Mouse (Mus musculus): Measurements from ENCODE around the gene Efl1. TPM values are rescaled to one million over a fixed set of nuclear protein-coding genes. Genes with fewer than 3 reads are reported as not detected.

Gene Efl1
- polyA plus RNA-seq, 1 experiment from 2014 or later, result 21.0 TPM

DNA sequence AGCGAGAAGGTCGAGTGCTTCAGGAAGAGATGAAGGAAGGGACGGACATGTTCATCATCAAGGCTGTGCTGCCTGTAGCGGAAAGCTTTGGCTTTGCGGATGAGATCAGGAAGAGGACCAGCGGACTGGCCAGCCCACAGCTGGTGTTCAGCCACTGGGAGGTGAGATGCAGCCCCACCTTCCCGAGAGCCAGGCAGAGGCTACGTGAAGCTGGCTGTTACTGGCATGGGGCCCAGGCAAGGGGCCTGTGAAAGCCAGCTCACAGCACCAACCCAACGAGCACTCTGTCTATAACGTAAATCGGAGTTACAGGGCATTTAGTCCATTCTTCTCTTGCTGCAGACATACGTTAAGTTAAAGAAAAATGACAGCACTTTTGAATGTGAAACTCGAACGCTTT, 124.1 kb downstream of the Efl1 start:
- Histone ChIP-seq H3K27me3 (ENCODE audit: low read depth, poor library complexity, severe bottlenecking) (no peaks in the 10 kb centered on the region), H3K27ac (replicated peaks) (peak overlapping the region; percentile 64), H3K9me3 (replicated peaks) (peaks cover 7% of the 10 kb centered on the region), H3K4me3 (no peak overlapping the region), H3K4me1 (peaks cover 21% of the 10 kb centered on the region), H3K36me3 (peaks cover 20% of the 10 kb centered on the region)
- DNase-seq (ENCODE audit: low spot score), result no peak
- WGBS, result 75% methylated on average over 14 of the region's 14 CpGs

DNA sequence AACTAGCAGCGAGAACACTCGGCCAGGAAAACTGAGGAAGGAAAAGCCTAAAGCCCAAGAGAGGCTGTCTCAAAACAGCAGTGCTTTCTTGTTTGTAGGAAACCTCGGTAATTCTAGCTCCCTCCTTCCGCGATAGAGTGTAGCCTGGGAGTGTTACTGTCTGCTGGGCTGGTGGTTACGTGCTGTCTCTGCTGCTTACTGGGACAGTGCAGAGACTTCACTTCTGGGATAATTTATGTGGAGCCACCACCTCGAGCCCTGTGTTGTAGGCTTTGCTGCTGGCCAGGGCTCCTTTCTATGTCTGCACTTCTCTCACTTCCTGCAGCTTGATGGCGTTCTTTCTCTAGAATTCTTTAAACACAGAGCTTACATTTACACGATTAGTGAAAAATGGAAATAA, 124.7 kb downstream of the Efl1 start:
- WGBS, result 67% methylated on average over 9 of the region's 9 CpGs
- Histone ChIP-seq H3K27ac (replicated peaks) (peak overlapping the region; percentile 64; the same call in 1 of the 2 replicates), H3K4me3 (no peak overlapping the region), H3K4me1 (peaks cover 21% of the 10 kb centered on the region), H3K36me3 (peaks cover 26% of the 10 kb centered on the region), H3K9me3 (replicated peaks) (peaks cover 7% of the 10 kb centered on the region), H3K27me3 (ENCODE audit: low read depth, poor library complexity, severe bottlenecking) (no peaks in the 10 kb centered on the region)
- no peak for DNase-seq (ENCODE audit: low spot score)

DNA sequence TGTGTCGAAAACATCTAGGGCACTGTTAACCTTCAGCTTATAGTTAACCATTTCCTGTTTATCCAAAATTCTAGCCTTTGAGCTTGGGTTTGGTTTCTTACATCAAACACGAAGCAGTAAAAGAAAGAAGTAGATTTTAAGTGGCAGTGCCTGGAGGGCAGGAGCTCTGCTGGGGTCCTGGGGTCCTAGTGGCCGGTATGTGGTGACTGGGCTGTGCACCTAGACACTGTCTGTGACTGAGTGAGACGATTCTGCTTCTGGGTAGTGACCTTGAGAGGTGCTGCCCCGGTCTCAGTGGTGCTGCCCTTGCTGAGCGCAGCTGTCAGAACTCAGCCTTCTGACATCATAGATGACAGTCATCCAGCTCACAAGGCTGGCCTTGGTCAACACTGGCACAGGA, 125.5 kb downstream of the Efl1 start:
- Histone ChIP-seq H3K4me1 (peaks cover 21% of the 10 kb centered on the region), H3K27ac (replicated peaks) (no peak overlapping the region), H3K4me3 (no peak overlapping the region), H3K9me3 (replicated peaks) (peaks cover 7% of the 10 kb centered on the region), H3K36me3 (peaks cover 28% of the 10 kb centered on the region), H3K27me3 (ENCODE audit: low read depth, poor library complexity, severe bottlenecking) (no peaks in the 10 kb centered on the region)
- 84% methylated on average over 6 of the region's 6 CpGs for WGBS
- no peak for DNase-seq (ENCODE audit: low spot score)

DNA sequence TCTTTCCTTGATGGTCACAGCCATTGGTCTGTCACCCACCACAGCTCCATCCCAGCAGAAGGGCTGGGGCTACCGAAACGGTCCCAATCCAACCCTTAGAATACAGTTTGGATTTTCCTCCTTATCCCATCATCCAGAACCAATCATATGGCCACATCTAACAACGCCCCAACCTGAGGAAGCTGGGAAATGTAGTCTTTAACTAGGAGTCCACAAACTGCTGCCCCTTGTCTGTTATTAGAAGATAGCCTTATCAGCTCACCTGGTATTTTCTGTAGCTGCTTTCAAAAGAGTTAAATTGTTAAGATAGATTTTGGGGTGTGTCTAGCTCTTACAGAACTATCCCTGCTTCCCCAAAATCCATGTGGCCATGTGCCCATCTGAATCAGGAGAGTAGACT, 126.7 kb downstream of the Efl1 start:
- Histone ChIP-seq H3K27me3 (ENCODE audit: low read depth, poor library complexity, severe bottlenecking) (no peaks in the 10 kb centered on the region), H3K9me3 (replicated peaks) (peaks cover 7% of the 10 kb centered on the region), H3K4me1 (peaks cover 17% of the 10 kb centered on the region), H3K27ac (replicated peaks) (no peak overlapping the region), H3K4me3 (no peak overlapping the region), H3K36me3 (peaks cover 34% of the 10 kb centered on the region)
- WGBS, result 87% methylated on average over 3 of the region's 3 CpGs
- DNase-seq (ENCODE audit: low spot score), result no peak

DNA sequence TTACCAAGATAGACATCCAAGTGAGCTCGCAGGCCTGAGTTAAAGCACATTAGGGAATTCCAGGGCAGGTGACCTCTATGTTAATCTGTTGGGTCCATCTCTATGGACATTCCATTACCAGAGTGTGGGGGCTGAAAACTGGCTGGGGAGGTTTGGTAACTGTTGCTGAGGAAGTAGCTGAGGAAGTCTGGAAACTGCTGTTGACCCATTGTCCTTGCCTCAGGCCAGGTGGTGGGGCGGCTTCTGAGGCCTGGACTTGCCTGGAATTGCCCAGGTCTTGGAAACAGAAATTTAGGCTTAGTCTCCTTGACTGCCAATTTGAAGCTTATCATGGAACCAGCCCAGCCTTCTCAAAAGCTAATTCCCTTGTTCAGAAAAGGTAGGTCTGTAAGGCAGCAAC, 134.7 kb downstream of the Efl1 start:
- no peaks in the 10 kb centered on the region for H3K9me3 ChIP-seq (replicated peaks)
- no peak for DNase-seq (ENCODE audit: low spot score)
- 0 out of 2 replicates have a peak, but pooled peaks cover 8% of the 10 kb centered on the region for H3K36me3 ChIP-seq
- H3K4me3 ChIP-seq, result no peak overlapping the region
- WGBS, result 87% methylated on average over 2 of the region's 2 CpGs
- H3K27ac ChIP-seq (replicated peaks), result no peak overlapping the region
- 0 out of 2 replicates have a peak, but pooled peaks cover 2% of the 10 kb centered on the region for H3K27me3 ChIP-seq (ENCODE audit: low read depth, poor library complexity, severe bottlenecking)
- no peaks in the 10 kb centered on the region for H3K4me1 ChIP-seq

DNA sequence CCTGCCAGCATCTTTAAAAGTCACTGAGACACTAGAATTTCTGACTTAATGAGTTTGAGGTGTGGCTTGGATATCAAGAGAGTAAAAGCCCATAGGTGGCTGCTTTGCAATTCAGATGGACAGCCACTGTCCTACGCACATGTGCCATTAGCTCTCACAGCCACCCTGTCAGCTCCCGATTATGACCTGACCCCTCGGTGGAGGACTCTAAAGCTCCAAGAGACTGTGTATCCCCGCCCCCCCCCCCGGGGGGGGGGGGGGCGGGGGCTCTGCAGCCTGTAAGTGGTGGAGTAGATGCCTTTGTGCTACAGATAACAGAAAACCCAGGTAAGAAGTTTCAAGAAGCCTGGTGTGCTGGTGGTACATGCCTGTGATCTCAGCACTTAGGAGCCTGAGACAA, 135.3 kb downstream of the Efl1 start:
- no peaks in the 10 kb centered on the region for H3K4me1 ChIP-seq
- H3K9me3 ChIP-seq (replicated peaks), result no peaks in the 10 kb centered on the region
- H3K27ac ChIP-seq (replicated peaks), result no peak overlapping the region
- 57% methylated on average over 5 of the region's 6 CpGs for WGBS
- no peak for DNase-seq (ENCODE audit: low spot score)
- no peak overlapping the region for H3K4me3 ChIP-seq
- H3K36me3 ChIP-seq, result 0 out of 2 replicates have a peak, but pooled peaks cover 7% of the 10 kb centered on the region
- H3K27me3 ChIP-seq (ENCODE audit: low read depth, poor library complexity, severe bottlenecking), result peaks cover 8% of the 10 kb centered on the region; the same call in 1 of the 2 replicates

DNA sequence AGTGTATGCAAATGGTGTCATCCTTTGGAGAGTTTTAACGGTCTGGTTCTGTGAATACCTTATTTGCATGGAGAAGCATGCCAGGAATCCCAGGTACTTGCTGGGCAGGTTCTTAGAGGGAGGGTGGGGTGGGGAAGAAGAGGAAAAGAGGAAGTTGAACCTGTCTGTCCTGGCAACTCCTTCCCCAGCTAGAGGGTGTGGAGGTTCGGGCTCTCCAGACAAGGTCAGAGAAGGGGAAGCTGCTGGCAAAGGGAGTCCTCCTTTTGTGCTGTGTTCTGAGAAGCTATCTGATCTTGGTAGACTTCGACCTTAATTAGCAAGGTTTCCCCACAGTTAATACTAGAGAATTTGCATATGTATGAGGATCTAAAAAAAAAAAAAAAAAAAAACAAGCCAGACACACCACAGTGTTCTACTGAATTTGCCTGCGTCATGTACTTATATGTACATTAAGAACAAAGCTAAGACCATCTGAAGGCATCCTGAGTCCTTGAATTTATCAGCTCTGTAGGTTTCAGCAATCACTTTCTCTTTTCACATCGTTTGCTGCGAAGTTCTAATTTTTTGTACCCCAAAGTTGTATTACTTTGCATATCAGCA, 137.0 kb downstream of the Efl1 start:
- WGBS, result 81% methylated on average over 6 of the region's 6 CpGs
- Histone ChIP-seq H3K27ac (replicated peaks) (no peak overlapping the region), H3K4me1 (no peaks in the 10 kb centered on the region), H3K4me3 (no peak overlapping the region), H3K9me3 (replicated peaks) (no peaks in the 10 kb centered on the region), H3K27me3 (ENCODE audit: low read depth, poor library complexity, severe bottlenecking) (peaks cover 10% of the 10 kb centered on the region; the same call in 1 of the 2 replicates), H3K36me3 (no peaks in the 10 kb centered on the region)
- DNase-seq (ENCODE audit: low spot score), result no peak

DNA sequence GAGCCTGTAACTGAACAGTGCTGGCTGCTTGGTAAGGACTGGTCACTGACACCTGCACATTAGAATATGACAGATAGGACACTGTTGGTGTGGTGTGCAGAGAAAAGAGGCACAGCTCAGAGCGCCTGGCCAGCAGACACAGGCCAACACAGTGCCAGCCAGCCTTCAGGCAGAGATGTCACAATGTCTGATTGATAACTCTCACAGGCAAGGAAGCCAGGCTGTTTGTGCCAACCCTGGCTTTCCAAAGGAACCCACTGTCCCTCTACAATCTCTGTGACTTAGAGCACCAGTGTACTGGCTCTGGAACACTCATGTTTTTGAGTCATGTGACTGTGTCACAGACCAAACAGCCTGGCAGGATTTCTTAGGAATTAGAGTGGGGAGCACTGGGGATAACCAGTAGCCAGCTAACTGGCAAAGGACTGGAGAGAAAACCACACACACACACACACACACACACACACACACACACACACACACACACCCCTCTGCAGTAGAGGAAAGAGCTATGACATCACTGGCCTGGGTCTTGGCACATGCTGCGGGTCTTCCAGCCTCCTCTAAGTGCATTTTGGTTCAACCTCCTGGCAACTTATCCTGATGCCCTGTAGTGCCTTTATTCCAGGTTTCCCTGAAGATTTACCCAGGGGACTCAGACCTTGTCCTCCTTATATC, 137.7 kb downstream of the Efl1 start:
- WGBS, result 89% methylated on average over 2 of the region's 2 CpGs
- no peak for DNase-seq (ENCODE audit: low spot score)
- H3K4me1 ChIP-seq, result peaks cover 6% of the 10 kb centered on the region
- H3K9me3 ChIP-seq (replicated peaks), result no peaks in the 10 kb centered on the region
- no peak overlapping the region for H3K27ac ChIP-seq (replicated peaks)
- no peaks in the 10 kb centered on the region for H3K36me3 ChIP-seq
- H3K27me3 ChIP-seq (ENCODE audit: low read depth, poor library complexity, severe bottlenecking), result peaks cover 10% of the 10 kb centered on the region; the same call in 1 of the 2 replicates
- no peak overlapping the region for H3K4me3 ChIP-seq

DNA sequence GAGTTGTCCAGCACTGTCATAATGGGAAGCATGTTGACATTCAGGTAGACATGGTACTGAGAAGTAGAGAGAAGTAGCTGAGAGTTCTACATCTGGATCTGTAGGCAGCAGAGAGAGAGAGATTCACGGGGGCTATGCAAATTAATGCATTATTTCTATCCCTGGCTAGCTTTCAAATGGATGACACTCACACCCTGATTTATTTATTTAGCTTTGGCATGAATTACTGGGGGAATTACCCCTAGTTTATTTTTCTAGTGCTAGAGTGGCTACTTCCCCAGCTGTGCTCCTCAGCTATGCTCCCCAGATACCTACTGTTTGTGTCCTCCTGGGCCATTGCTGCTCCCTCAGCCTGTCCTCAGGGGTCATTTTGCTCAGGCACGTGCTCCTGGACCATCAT, 144.2 kb downstream of the Efl1 start:
- Histone ChIP-seq H3K27me3 (ENCODE audit: low read depth, poor library complexity, severe bottlenecking) (peaks cover 19% of the 10 kb centered on the region), H3K4me1 (peaks cover 26% of the 10 kb centered on the region), H3K4me3 (no peak overlapping the region), H3K27ac (replicated peaks) (no peak overlapping the region; the same call in 1 of the 2 replicates), H3K9me3 (replicated peaks) (no peaks in the 10 kb centered on the region), H3K36me3 (no peaks in the 10 kb centered on the region)
- no peak for DNase-seq (ENCODE audit: low spot score)
- 65% methylated on average over 2 of the region's 2 CpGs for WGBS

DNA sequence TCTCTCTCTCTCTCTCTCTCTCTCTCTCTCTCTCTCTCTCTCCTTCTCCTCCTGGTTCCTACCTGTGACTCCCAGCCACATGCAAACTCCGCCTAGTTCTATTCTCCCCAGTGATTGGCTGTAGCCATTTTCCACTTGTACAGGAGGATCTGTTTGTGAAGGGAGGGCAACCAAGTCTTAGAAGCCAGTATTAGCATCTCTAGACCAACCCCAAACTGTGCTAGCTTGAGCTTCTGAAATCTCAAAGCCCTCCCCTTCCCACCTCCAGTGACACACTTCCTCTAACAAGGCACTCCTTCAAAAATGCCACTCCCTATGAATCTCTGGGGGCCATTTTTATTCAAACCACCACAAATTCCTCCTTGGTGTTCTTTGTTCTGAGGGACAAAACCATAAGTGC, 144.7 kb downstream of the Efl1 start:
- Histone ChIP-seq H3K9me3 (replicated peaks) (no peaks in the 10 kb centered on the region), H3K27me3 (ENCODE audit: low read depth, poor library complexity, severe bottlenecking) (peaks cover 17% of the 10 kb centered on the region), H3K4me3 (no peak overlapping the region), H3K36me3 (no peaks in the 10 kb centered on the region), H3K4me1 (peaks cover 26% of the 10 kb centered on the region), H3K27ac (replicated peaks) (no peak overlapping the region; the same call in 1 of the 2 replicates)
- no peak for DNase-seq (ENCODE audit: low spot score)
- 76% methylated on average over 1 of the region's 1 CpGs for WGBS

DNA sequence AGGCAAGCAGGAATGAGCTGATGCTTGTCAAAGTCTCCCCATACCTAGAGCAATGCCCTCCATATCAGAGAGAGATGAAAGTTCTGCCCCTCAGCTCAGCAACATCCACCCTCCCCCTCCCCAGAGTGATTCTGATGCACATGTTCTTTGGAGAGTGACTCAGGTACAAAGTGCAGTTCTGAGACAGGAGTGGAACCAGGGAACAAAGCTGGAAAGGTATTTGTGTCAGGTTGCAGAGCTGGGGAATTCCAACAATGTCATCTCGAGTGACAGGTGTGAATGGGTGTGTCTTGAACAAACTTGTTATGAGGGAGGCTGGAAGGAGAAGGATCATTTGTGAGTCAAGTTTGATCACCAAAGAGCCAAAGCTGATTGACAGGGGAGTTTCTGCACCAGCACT, 146.1 kb downstream of the Efl1 start:
- no peak for DNase-seq (ENCODE audit: low spot score)
- no peaks in the 10 kb centered on the region for H3K36me3 ChIP-seq
- no peak overlapping the region for H3K27ac ChIP-seq (replicated peaks)
- H3K9me3 ChIP-seq (replicated peaks), result no peaks in the 10 kb centered on the region
- no peak overlapping the region for H3K4me3 ChIP-seq
- peaks cover 10% of the 10 kb centered on the region; the same call in 1 of the 2 replicates for H3K27me3 ChIP-seq (ENCODE audit: low read depth, poor library complexity, severe bottlenecking)
- peaks cover 26% of the 10 kb centered on the region for H3K4me1 ChIP-seq
- WGBS, result 74% methylated on average over 1 of the region's 1 CpGs

DNA sequence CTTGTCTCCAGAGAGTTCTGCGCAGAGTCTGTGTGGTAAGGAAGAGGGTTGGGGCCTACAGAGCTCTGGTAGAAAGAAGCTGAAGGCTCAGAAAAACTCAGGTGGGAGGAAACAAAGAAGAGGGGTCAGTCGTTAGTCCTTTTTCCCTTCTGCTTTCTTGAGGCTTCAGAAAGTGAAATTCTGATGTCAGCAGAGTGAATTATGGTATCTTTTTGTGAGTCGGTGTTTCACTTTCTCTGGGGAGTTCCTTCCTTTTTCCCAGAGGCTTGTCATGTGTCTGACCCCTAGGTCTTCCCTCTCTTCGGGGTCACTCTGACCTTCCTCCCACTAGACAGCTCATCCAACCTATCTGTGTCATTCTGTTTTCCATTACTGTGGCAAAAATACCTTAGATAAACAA, 153.8 kb downstream of the Efl1 start:
- Histone ChIP-seq H3K36me3 (no peaks in the 10 kb centered on the region), H3K9me3 (replicated peaks) (no peaks in the 10 kb centered on the region)
- WGBS, result 86% methylated on average over 4 of the region's 4 CpGs

DNA sequence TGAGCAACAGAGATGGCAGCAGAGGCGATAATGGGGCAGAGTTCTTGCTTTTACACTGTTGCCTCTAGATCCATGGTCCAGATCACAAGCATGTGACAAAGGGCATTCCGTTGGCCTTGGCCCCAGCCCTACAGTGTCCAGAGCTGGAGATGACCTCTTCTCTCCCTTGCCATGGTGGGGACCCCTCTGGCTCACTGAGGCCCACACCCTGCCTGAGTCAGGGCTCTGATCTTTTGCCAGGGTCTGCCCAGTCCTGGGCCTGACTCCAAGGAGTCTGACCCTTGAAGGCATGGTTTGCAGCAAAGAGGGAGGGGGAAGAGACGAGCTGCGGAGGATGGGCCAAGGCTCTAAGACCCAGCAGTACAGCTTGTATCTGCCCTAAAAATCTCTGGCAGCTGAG, 159.8 kb downstream of the Efl1 start:
- Histone ChIP-seq H3K27me3 (ENCODE audit: low read depth, poor library complexity, severe bottlenecking) (0 out of 2 replicates have a peak, but pooled peaks cover 9% of the 10 kb centered on the region), H3K4me1 (peaks cover 14% of the 10 kb centered on the region), H3K36me3 (no peaks in the 10 kb centered on the region), H3K4me3 (no peak overlapping the region), H3K9me3 (replicated peaks) (no peaks in the 10 kb centered on the region), H3K27ac (replicated peaks) (no peak overlapping the region)
- no peak for DNase-seq (ENCODE audit: low spot score)
- 87% methylated on average over 4 of the region's 4 CpGs for WGBS

More for the DNA sequence above, 153.8 kb downstream of the Efl1 start:
- H3K4me3 ChIP-seq, result no peak overlapping the region
- no peaks in the 10 kb centered on the region for H3K27me3 ChIP-seq (ENCODE audit: low read depth, poor library complexity, severe bottlenecking)
- H3K4me1 ChIP-seq, result no peaks in the 10 kb centered on the region
- DNase-seq (ENCODE audit: low spot score), result no peak
- H3K27ac ChIP-seq (replicated peaks), result no peak overlapping the region
